Mouse (Mus musculus): ENCODE measurements around the gene Krtap29-1. TPM values are rescaled to one million over a fixed set of nuclear protein-coding genes. Genes with fewer than 3 reads are reported as not detected.

Gene Krtap29-1
- total and polyA plus RNA-seq, 2 experiments from 2014 or later: not detected

DNA sequence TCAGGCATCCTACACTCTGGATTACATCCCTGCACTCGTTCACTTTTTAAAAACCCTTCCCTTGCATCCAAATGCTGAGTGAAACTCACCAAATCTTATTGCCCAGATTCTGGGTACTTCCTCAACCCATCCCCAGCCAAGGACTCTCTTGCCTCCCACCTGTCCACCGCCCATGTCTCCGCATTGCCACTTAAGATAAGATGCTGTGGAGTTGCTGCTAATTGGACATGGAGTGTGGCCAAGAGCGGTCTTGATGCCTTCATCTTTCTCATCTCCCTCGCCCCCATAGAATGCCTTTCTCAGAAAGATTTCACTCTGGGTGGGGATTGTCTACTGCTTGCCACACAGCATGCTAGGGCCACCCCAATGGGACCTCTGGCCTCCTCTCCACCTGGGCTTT is 29.5 kb upstream of the Krtap29-1 start:
- H3K4me3 ChIP-seq (ENCODE audit: low read depth, low read length): no peak overlapping the region
- 55% methylated on average over 5 of the region's 5 CpGs for WGBS
- no peaks in the 10 kb centered on the region for H3K27me3 ChIP-seq (ENCODE audit: control insufficient read depth, insufficient read depth, low read length)
- H3K36me3 ChIP-seq (replicated peaks; ENCODE audit: control insufficient read depth, insufficient read depth, low read length): no peaks in the 10 kb centered on the region
- no peaks in the 10 kb centered on the region for H3K9me3 ChIP-seq (replicated peaks; ENCODE audit: control insufficient read depth, low read length)
- H3K9ac ChIP-seq (replicated peaks; ENCODE audit: low read depth, low read length): no peak overlapping the region
- H3K4me1 ChIP-seq (ENCODE audit: control insufficient read depth, insufficient read depth): no peaks in the 10 kb centered on the region
- DNase-seq (ENCODE audit: low spot score): no peak
- no peak overlapping the region for H3K27ac ChIP-seq (ENCODE audit: low read depth)
- ATAC-seq (ENCODE audit: insufficient read depth, low read depth): no peak
- H3K4me2 ChIP-seq (ENCODE audit: low read depth, low read length): no peak overlapping the region
- TF ChIP-seq EP300 (IDR thresholded peaks at IDR 0.05; ENCODE audit: low read depth) (no peak), CTCF (IDR thresholded peaks at IDR 0.05; ENCODE audit: low read depth) (no peak)

GRCm38 (mm10) chr11:100006624-100007023 is 27.8 kb upstream of the Krtap29-1 start:
- WGBS: 47% methylated on average over 3 of the region's 3 CpGs
- TF ChIP-seq EP300 (IDR thresholded peaks at IDR 0.05; ENCODE audit: low read depth): no peak
- TF ChIP-seq CTCF (IDR thresholded peaks at IDR 0.05; ENCODE audit: low read depth): peak; percentile 27; the same call in 1 of the 2 replicates
- Histone ChIP-seq H3K4me2 (ENCODE audit: low read depth, low read length) (no peak overlapping the region), H3K4me3 (ENCODE audit: low read depth, low read length) (no peak overlapping the region), H3K9ac (replicated peaks; ENCODE audit: low read depth, low read length) (no peak overlapping the region), H3K27me3 (ENCODE audit: control insufficient read depth, insufficient read depth, low read length) (no peaks in the 10 kb centered on the region), H3K27ac (ENCODE audit: low read depth) (no peak overlapping the region), H3K36me3 (replicated peaks; ENCODE audit: control insufficient read depth, insufficient read depth, low read length) (no peaks in the 10 kb centered on the region), H3K4me1 (ENCODE audit: control insufficient read depth, insufficient read depth) (no peaks in the 10 kb centered on the region), H3K9me3 (replicated peaks; ENCODE audit: control insufficient read depth, low read length) (no peaks in the 10 kb centered on the region)
- DNase-seq (ENCODE audit: low spot score): no peak
- no peak for ATAC-seq (ENCODE audit: insufficient read depth, low read depth)

GRCm38 (mm10) chr11:100005905-100006304 is 27.1 kb upstream of the Krtap29-1 start:
- TF ChIP-seq CTCF (IDR thresholded peaks at IDR 0.05; ENCODE audit: low read depth) (no peak), EP300 (IDR thresholded peaks at IDR 0.05; ENCODE audit: low read depth) (no peak)
- H3K27ac ChIP-seq (ENCODE audit: low read depth): no peak overlapping the region
- DNase-seq (ENCODE audit: low spot score): no peak
- no peak overlapping the region for H3K4me2 ChIP-seq (ENCODE audit: low read depth, low read length)
- no peak for ATAC-seq (ENCODE audit: insufficient read depth, low read depth)
- H3K9me3 ChIP-seq (replicated peaks; ENCODE audit: control insufficient read depth, low read length): no peaks in the 10 kb centered on the region
- H3K27me3 ChIP-seq (ENCODE audit: control insufficient read depth, insufficient read depth, low read length): no peaks in the 10 kb centered on the region
- no peak overlapping the region for H3K4me3 ChIP-seq (ENCODE audit: low read depth, low read length)
- H3K4me1 ChIP-seq (ENCODE audit: control insufficient read depth, insufficient read depth): no peaks in the 10 kb centered on the region
- WGBS: 85% methylated on average over 8 of the region's 8 CpGs
- no peak overlapping the region for H3K9ac ChIP-seq (replicated peaks; ENCODE audit: low read depth, low read length)
- no peaks in the 10 kb centered on the region for H3K36me3 ChIP-seq (replicated peaks; ENCODE audit: control insufficient read depth, insufficient read depth, low read length)

DNA sequence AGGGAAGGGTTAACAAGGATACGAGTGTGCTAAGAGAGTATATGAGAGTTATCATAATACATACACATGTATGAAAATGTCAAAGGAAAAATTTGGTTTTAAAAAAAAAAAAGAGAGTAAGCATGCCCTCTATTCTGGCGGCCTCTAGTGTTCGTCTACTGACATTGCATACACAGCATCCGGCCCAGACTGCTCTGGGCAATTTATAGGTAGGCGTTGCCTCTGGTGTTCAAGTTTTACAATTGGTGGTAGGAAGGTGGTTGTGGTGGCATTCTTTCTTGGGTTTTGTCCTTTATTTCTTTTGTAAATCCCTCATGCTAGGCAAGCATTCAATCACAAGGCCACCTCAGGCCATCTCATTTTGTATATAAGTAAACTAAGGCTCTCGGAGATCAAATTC is 26.0 kb upstream of the Krtap29-1 start:
- Histone ChIP-seq H3K27me3 (ENCODE audit: control insufficient read depth, insufficient read depth, low read length) (no peaks in the 10 kb centered on the region), H3K9ac (replicated peaks; ENCODE audit: low read depth, low read length) (no peak overlapping the region), H3K9me3 (replicated peaks; ENCODE audit: control insufficient read depth, low read length) (no peaks in the 10 kb centered on the region), H3K4me3 (ENCODE audit: low read depth, low read length) (no peak overlapping the region), H3K4me1 (ENCODE audit: control insufficient read depth, insufficient read depth) (no peaks in the 10 kb centered on the region), H3K27ac (ENCODE audit: low read depth) (no peak overlapping the region), H3K4me2 (ENCODE audit: low read depth, low read length) (no peak overlapping the region), H3K36me3 (replicated peaks; ENCODE audit: control insufficient read depth, insufficient read depth, low read length) (no peaks in the 10 kb centered on the region)
- TF ChIP-seq EP300 (IDR thresholded peaks at IDR 0.05; ENCODE audit: low read depth): no peak
- peak; percentile 74 for TF ChIP-seq CTCF (IDR thresholded peaks at IDR 0.05; ENCODE audit: low read depth)
- ATAC-seq (ENCODE audit: insufficient read depth, low read depth): no peak
- 23% methylated on average over 6 of the region's 6 CpGs for WGBS
- DNase-seq (ENCODE audit: low spot score): peak; percentile 38

DNA sequence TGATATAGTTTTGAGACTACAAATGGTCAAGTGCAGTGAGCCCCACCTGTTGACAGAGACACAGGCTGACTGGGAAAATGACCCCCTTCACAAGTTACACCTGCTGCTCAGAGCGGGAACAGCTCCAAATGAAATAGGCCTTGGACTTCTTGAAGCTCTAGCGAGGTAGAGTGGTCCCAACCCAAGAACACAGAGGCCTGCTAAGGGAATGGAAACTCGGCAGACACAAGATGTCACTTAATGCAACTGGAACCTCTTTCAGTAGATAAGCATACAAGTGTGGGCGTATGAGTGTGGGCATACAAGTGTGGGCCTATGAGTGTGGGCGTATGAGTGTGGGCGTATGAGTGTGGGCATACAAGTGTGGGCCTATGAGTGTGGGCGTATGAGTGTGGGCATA is 20.2 kb upstream of the Krtap29-1 start:
- ATAC-seq (ENCODE audit: insufficient read depth, low read depth): no peak
- no peak overlapping the region for H3K27ac ChIP-seq (ENCODE audit: low read depth)
- no peaks in the 10 kb centered on the region for H3K4me1 ChIP-seq (ENCODE audit: control insufficient read depth, insufficient read depth)
- no peak for DNase-seq (ENCODE audit: low spot score)
- H3K9me3 ChIP-seq (replicated peaks; ENCODE audit: control insufficient read depth, low read length): no peaks in the 10 kb centered on the region
- 0 out of 2 replicates have a peak, but pooled peaks cover 7% of the 10 kb centered on the region for H3K27me3 ChIP-seq (ENCODE audit: control insufficient read depth, insufficient read depth, low read length)
- WGBS: 74% methylated on average over 7 of the region's 7 CpGs
- no peaks in the 10 kb centered on the region for H3K36me3 ChIP-seq (replicated peaks; ENCODE audit: control insufficient read depth, insufficient read depth, low read length)
- no peak for TF ChIP-seq CTCF (IDR thresholded peaks at IDR 0.05; ENCODE audit: low read depth)
- TF ChIP-seq EP300 (IDR thresholded peaks at IDR 0.05; ENCODE audit: low read depth): no peak
- no peak overlapping the region for H3K4me3 ChIP-seq (ENCODE audit: low read depth, low read length)
- no peak overlapping the region for H3K9ac ChIP-seq (replicated peaks; ENCODE audit: low read depth, low read length)
- no peak overlapping the region for H3K4me2 ChIP-seq (ENCODE audit: low read depth, low read length)

DNA sequence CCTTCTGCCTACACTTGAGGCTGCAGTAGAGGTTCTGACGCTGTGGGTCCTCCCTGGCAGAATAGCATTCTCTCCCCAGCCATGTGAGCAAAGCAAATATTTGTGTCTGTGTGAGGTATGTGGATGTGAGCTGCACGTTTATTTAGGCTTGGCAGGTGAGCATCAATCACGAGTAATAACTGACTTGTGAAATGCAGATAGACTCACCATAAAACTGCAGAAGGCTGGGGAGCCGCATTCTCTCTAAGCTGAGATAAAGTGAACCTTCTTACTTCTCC is 15.5 kb upstream of the Krtap29-1 start:
- 56% methylated on average over 4 of the region's 4 CpGs for WGBS
- no peaks in the 10 kb centered on the region for H3K9me3 ChIP-seq (replicated peaks; ENCODE audit: control insufficient read depth, low read length)
- H3K4me2 ChIP-seq (ENCODE audit: low read depth, low read length): no peak overlapping the region
- H3K4me3 ChIP-seq (ENCODE audit: low read depth, low read length): no peak overlapping the region
- H3K27ac ChIP-seq (ENCODE audit: low read depth): no peak overlapping the region
- H3K27me3 ChIP-seq (ENCODE audit: control insufficient read depth, insufficient read depth, low read length): peaks cover 24% of the 10 kb centered on the region; the same call in 1 of the 2 replicates
- H3K9ac ChIP-seq (replicated peaks; ENCODE audit: low read depth, low read length): no peak overlapping the region
- no peak for TF ChIP-seq EP300 (IDR thresholded peaks at IDR 0.05; ENCODE audit: low read depth)
- no peak for TF ChIP-seq CTCF (IDR thresholded peaks at IDR 0.05; ENCODE audit: low read depth)
- no peaks in the 10 kb centered on the region for H3K36me3 ChIP-seq (replicated peaks; ENCODE audit: control insufficient read depth, insufficient read depth, low read length)
- no peak for DNase-seq (ENCODE audit: low spot score)
- H3K4me1 ChIP-seq (ENCODE audit: control insufficient read depth, insufficient read depth): no peaks in the 10 kb centered on the region
- ATAC-seq (ENCODE audit: insufficient read depth, low read depth): no peak
